Mouse (Mus musculus) urinary bladder, postnatal 25 days (tissue): Measurements from ENCODE around the gene Etv2.

ENCODE experiments used
- DNase-seq: peaks from one replicate; pipeline ENCODE4 v3.0.0; 2022; ENCODE audit warnings: low spot score

The Etv2 gene

DNA sequence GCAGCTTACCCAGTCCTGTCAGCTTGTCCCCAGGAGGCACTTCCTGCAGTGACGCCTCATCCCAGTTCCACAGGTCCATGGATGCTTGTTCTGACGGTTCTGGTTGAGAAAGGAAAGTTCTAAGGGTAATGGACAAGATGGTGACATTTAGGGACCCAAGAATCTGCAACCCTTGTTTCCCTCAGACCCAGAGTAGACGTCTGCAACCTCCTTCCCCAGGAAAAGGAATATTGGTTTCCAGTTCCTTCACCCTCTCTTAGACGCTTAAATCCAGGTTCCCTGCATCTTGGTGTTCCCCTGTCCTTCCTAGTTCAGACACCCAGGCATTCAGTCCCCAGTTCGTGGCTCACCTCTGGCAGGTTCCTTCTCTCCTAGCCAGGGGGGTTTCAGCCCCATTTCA, at the start of gene Etv2:
Etv2 (minus strand) TSS at position 101 of the 400 bp plus-strand sequence.
- DNase-seq = no peak

DNA sequence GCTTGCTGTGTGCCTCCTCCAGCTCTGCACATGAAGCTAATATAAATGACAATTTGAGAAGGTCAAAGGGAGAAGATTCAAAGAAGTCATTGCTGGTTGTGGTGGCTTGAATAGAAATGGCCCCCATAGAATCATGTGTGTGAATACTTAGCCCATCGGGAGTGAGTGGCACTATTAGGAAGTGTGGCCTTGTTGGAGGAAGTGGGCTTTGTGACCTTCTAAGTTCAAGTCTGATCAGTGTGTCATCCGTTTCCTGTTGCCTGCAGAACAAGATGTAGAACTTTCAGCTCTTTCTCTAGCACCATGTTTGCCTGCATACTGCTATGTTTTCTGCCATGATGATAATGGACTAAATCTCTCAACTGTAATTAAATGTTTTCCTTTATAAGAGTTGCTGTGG, 47.8 kb upstream of the Etv2 start:
- no peak for DNase-seq

DNA sequence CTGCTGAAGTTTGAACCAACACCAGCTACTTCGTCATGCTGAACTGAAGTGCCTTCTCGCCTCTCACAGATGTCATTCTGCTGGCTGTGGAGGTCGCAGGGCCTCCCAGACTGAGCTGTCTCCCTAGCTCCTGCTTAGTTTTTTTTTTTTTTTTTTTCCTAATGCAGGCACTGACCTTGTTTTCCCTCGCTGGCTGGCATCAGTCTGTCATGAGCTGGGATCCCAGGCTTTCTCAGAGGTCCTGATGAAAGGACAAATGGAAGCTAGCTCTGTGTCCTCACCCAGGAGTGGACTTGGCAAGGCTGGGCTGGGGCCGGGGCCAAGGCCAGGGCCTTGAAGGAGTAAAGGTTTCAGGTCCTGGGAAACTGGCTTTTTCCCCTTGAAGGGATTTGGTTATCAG, 46.2 kb upstream of the Etv2 start:
- DNase-seq = no peak

DNA sequence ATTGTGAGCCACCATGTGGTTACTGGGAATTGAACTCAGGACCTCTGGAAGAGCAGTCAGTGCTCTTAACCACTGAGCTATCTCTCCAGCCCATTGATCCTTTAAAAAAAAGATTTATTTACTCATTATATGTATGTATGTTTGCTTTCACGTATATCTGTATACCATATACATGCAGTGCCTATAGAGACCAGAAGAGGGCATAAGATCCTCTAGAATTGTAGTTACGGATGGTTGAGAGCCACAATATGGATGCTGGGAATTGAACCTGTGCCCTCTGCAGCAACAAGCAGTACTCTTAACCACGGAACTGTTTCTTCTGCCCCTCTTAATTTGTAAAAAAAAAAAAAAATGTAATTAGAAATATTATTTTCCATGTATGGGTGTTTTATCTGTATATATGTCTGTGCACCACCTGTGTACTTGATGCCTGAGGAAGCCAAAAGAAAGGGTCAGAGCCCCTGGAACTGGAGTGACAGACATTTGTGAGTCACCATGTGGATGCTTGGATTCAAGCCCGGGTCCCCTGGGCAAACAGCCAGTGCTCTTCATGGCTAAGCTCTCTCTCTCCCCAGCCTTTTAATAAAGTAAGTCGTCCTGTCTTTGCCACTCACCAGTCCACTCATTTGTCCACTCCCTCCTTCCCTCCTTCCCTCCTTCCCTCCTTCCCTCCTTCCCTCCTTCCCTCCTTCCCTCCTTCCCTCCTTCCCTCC, 42.8 kb upstream of the Etv2 start:
- no peak for DNase-seq

DNA sequence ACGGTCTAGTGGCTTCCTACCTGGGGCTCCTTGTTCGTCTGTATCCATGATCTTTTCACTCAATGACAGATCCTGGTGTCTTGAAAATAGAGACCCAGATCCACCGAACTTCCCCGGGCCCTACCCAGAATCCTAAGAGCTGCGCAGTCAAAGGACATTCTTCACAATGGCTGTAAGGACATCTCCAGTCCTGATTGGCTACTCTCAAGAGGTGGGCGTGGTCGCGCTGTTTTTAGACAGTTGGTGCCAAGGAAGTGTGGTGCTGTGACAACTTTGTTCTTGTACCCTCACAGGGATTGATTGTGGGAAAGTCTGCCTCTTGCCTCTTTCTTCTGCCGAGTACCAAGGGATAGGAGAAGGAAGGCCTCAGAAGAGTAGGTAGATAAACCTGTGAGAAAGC, 35.8 kb upstream of the Etv2 start, which contains the start of gene Pmis2:
Pmis2 (minus strand) TSS at position 126 of the 400 bp plus-strand sequence.
- no peak for DNase-seq

DNA sequence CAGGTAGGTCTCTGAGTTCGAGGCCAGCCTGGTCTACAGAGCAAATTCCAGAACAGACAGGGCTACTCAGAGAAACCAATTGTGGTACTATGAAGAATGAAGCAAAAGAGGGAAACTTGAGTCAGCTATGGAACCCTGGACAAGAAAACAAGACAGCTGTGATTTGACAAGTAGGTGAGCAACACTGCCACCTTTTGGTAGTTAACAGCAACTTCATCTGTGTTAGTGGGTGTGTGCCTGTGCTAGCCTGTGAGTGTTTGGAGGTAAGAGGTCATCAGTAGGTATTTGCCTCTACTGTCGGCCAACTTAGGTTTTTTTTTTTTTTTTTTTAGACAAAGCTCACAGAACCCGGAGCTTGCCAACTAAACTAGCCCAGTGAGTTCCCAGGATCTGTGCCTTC, 33.6 kb upstream of the Etv2 start:
- no peak for DNase-seq

DNA sequence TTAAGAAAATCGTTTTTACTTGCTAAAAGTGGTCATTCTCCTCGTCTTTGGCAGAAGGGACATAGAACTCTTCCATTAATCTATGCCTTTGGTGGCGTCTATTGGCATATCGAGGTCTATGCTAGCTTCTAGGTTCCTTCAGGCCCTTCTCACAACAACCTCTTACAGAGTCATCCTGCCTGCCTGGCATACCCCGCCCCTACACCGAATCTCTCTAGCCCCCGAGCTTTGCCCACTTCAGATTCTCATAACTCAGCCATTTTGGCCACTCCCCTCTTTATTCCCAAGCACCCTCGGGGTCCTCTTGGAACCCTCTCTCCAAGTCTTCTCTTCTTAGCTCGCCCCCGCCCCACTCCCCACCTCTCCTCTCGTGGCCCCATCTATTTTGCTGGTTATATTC, 29.7 kb upstream of the Etv2 start:
- DNase-seq = no peak

DNA sequence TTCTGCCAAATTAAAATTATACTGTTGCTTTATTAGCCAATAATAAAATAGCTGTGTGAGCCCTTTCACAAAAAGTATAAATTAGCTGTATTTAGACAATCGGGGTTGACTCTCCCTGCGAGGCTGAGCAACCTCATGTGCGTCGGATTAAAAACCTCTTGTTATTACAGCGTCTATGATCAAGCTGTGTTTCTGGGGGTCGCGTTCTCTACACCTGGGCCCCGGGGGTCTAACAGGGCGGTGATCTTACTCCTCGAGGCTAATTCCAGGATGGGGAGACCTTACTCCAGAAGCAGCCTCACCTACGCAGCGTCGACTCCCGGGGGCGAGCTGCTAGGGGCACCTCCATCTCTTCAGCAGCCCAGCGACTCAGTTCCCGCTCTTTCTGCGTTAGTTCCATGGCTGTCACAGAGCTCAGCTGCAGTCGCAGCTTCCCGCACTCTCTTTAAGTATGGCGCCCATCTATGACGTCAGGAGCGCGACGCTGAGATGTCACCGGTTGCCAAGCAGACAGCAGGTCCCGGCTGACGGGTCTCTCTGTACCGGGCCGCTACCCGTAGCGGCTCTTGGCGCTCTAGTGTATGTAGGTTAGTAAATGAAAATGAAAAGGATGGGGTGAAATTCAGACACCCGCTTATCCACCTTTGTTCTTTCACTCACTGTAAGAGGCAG, 29.0 kb upstream of the Etv2 start, which contains the start of gene Haus5:
Haus5 (minus strand) TSS at position 466 of the 672 bp plus-strand sequence.
- DNase-seq = peak; percentile 87

DNA sequence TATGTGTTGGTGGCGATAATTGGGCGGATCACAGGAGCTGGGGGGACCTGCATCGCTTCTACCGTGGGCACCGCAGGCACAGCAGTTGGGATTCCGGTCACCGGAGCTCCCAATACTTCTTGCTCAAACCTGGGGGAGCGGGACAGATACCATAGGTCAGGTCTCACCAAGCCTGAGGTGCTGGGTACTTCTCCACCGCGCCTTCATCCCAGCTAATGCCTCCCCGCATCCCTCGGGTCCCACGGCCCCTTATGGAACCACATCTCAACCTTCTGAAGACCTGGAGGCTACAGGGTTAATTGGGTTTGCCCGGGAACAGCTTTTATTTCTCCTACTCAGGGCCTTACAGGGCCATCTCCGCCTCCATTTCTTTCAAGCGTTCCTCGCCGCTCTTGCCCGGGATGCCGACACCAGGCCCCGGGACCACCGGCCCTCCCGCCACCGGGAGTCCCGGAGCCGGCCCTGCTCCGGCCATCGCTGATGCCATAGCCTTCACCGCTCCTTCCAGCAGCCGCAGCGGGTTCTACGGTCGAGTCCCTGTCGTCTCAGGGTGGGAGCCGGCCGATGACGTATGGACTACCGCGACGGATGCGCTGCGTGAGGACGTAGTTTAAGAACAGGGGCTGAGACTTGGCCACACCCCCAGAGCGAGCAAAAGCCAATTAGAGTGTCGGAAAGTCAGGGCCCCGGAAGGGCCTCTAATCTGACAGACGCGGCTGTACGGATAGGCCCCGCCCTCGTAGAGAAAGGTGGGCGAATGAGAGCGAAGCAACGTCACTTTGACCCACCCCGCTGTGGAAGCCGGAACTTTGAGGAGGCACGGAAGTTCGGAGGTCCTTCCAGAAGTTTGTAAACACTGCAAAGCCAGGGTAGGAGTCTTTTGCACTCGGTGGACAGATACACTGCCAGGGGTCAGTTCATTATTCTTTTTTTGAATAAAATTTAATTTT, 14.2 kb upstream of the Etv2 start, which contains the start of gene Rbm42:
Rbm42 (minus strand) TSS at position 727 of the 950 bp plus-strand sequence.
- DNase-seq = peak; percentile 95

DNA sequence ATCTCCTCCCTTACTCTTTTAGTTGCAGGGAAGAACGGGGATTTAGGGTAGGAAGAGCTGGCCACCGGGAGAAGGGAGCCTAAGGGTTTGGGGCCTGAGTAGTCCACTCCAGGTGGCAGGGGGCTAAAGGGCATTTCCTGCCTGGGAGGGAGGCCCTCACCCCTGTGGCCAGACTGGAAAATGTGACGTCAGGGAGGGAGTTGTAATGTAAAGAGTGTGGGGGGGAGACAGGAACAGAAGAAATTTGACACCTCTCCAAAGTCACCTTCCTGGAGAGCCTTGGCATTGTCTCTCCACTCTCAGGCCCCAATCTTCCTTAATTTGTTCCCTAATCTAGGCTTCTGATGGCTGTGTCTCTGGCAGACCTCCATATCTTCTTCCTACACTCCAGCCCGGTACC, 3.4 kb upstream of the Etv2 start:
- DNase-seq = no peak

DNA sequence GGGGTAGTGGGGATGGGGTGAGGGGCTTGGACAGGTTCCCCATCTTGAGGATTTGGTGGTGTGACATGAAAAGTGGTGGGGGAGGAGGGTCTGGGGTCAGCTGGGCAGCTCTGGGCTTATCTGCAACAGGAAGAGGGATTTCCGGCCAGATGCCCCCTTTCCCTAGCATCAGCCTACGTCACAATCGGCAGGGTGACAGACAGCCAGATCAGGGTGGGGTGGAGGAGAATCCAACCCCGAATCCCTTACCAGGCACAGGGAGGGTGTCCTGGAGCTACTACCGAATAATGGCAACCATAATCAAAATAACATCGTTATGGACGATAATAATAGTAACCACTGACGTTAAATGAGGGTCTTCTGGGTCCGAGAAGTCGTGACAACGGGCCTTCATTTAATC, 743 bp upstream of the Etv2 start:
- DNase-seq = no peak

DNA sequence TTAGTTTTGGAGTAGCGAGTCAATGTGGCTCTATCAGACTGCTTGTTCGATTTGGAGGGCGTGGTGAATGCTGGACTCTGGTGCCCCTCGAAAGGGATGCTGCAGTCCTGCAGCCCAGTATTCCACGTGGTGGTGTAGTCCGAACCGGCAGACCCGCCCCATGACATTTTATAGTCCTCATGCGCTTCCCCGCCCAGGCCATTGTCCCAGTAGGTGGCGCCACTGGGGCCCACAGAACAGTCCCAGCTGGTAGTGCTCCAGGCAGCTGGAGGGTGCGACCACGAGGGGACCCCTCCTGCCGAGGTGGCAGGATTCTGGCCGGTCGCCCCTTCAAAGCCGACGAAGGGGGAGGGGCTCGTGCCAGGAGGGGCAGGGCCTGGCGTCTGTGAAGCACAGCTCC, 1.0 kb downstream of the Etv2 start:
- DNase-seq = peak; percentile 32

DNA sequence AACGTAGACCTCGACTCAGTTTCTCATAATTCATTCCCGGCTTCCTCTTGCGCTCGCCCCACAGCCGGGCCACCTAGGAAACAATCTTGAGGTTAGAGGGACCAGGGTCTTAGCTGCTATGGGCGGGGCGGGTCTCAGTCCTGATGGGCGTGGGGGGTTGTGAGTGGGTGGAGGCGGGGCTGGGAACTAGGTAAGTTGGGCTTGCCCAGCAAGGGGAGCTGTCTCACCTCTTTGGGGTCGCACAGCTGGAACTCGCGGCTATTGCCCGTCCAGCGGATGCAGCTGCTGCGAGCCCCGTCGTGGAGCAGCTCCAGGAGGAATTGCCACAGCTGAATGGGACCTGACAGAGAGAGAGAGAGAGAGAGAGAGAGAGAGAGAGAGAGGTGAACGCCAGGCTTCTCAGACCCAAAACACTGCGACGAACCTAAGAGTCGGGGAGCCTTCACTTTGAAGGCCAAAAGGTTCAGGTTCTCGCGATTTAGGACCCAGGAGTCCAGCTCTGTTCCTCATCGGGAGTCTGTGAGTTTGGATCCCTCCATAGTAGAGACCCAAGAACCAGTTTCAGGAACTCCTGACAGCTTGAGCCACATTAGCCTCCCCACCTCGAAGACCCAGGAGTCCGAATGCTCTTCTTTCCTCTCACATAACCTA, 1.8 kb downstream of the Etv2 start:
- DNase-seq = no peak

DNA sequence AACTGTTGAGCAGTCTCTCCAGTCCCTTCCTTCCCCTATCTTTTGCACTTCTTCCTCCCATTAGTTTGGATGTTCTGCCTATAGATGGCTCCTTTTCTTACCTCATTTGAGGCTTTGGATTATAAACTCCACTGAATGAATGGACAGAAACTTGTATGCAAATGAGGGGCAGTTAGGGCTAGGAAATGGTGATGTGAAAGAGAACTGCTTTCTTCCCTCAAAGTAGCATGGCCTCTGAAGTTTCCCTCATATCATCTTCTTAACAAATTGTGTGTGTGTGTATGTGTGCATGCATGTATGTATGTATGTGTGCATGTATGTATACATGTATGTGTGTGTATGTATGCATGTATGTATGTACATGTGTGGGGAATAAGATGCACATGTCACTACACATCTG, 6.6 kb downstream of the Etv2 start:
- no peak for DNase-seq

DNA sequence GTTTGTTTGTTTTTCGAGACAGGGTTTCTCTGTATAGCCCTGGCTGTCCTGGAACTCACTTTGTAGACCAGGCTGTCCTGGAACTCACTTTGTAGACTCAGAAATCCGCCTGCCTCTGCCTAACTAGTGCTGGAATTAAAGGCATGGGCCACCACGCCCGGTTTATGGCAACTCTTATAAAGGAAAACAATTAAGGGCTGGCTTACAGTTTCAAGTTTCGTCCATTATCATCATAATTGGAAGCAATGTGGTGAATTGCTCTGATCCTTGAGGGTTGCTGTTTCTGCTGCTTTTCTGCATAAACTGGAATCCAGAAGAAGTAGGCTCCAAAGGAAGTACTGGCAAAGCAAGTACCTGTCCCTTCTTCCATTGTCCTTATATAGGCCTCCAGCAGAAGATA, 9.0 kb downstream of the Etv2 start:
- DNase-seq = no peak

DNA sequence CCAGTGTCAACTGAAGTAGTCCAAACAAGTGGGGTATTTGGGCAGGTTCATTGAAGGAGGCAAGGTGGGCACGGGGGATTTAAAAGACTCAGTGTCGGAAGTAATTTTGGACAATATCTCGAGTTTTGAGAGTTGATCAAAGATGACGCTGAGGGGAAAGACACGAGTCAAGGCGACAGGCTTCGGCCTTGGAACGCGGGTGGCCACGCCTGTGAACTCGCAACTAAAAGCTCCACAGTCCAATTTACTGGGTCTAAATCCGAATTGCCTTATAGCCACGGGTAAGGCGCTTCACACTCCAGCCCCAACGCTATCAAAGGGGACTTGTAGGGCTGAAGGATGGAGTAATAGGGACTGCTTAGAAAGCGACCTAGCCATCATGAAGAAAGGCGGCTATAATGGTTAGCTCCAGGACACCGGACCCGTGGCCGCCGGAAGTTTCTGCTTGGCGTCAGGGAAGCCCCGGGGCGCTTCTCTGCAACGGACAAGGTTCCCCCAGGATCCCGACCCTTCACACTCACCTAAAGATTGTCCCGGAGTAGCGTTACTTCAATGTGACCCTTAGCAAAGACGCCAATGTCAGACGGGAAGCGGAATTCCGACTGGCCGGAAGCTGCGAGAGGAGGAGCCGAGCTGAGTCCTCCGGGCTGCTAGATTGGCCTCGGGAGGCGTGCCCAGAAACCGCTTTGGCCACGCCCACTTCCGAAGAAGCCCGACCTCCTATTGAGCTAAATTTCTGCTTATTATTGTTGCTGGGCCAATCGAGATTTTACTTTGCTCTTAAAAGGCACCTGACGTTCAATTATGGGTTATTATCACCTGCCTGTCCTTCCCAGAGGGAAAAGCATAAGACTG, 9.9 kb downstream of the Etv2 start, which contains the start of gene Cox6b1:
Cox6b1 (minus strand) TSS at position 622 of the 855 bp plus-strand sequence.
- peak; percentile 80 for DNase-seq

DNA sequence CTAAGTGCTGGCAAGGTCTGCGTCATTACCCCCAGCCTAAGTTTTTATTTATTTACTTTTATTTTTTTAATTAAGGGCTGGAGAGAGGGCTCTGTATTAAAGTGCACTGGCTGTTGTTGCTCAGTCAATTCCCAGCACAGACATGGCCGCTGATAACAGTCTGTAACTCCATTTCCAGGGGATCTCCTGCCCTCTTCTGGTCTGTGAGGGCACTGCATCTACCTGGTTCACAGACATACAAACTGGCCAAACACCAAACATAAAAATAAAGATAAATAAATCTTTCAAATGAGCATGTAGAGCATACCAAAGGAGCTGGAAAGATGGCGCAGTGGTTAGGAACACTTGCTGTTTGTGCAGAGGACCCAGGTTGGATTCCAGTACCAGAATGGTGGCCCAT, 16.4 kb downstream of the Etv2 start:
- DNase-seq = no peak

DNA sequence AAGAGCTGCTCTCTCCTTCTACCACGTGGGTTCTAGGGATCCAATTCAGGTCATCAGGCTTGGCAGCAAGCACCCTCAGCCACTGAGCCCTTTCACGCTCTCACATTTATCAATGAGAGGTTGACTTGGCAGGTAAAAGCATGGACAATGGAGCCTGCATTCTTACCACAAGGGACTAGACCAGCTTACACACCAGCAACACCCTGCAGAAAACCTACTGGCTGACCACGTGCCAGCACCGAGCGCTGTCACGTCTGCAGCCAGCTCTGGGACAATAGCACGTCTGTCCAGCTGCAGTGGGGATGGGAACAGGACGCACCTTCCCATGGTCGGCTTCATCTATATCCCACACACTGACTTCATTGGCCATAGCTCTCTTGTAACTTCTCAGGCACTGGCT, 17.0 kb downstream of the Etv2 start:
- no peak for DNase-seq

DNA sequence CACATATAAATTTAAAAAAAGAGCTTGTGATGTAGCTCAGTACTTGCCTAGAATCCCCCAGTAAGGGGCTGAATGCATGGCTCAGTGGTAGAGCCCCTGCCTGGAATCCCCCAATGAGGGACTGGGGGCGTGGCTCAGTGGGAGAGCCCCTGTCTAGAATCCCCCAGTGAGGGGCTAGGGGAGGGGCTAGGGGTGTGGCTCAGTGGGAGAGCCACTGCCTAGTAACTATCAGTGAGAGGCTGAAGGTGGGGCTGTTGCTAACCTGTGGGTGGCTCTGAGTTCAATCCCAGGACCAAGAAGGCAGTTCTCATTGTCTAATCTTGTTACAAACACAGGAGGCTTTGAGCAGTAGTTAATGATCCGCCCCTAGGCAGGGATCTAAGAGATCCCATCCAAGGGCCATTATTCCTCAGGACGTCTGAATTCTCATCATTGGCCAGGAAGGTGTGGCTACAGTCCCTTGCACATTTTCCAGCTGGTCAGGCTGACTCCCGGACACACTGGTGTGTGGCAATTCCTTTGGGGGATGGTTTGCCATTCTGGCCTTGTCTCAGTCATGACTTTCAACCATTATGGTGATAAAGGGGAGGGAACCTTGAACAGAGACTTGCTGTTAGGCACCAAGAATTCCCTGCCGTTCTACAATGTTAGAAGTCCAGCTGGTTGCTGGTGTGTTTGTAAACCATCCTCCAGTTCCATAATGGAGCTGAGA, 20.4 kb downstream of the Etv2 start:
- no peak for DNase-seq

DNA sequence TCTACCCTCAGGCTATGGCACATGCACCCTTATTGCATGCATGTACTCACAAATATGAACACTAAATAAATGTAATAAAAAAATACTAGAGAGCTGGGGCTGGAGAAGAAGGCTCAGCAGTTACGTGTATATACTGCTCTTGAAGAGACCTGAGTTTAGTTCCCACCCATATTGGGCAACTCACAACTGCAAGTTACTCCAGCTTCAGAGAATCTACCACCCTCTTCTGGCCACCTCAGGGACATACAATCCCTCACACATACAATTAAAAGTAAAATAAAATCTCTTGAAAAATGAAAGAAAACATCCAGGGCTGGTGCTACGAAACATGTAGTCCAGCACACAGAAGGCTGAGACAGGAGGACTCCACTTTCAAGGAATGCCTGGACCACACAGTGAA, 21.2 kb downstream of the Etv2 start:
- no peak for DNase-seq
